Mouse (Mus musculus) T-helper 2 cell (primary cell): Measurements from ENCODE around the gene Kirrel3.

Experiments used
- in situ Hi-C: fragments of 300-600 bp; cut with MboI, MseI; formaldehyde crosslinking; loops from one replicate; pipeline ENCODE4 v1.15.1; 2025; ENCODE audit warnings: high pct_unique_total_duplicates

Gene Kirrel3

GRCm38 (mm10) chr9:34980516-34981265 is 495.0 kb downstream of the Kirrel3 start:
- in situ Hi-C loops, result loop anchor here (10.0 kb wide), 1 partner anchor 554 kb away; no protein-coding TSS in a partner anchor

- in situ Hi-C loops, result loop anchor here (10.0 kb wide), 1 partner anchor 551 kb away; no protein-coding TSS in a partner anchor
Measured at GRCm38 (mm10) chr9:34983513-34984462, 498.1 kb downstream of the Kirrel3 start.

GRCm38 (mm10) chr9:34986156-34986555 is 500.5 kb downstream of the Kirrel3 start:
- in situ Hi-C loops, result loop anchor here (10.0 kb wide), 1 partner anchor 549 kb away; no protein-coding TSS in a partner anchor

GRCm38 (mm10) chr9:34987422-34988148 is 501.9 kb downstream of the Kirrel3 start:
- in situ Hi-C loops, result loop anchor here (10.0 kb wide), 1 partner anchor 547 kb away; no protein-coding TSS in a partner anchor

GRCm38 (mm10) chr9:34988683-34989082 is 503.0 kb downstream of the Kirrel3 start:
- in situ Hi-C loops, result loop anchor here (10.0 kb wide), 1 partner anchor 546 kb away; no protein-coding TSS in a partner anchor

GRCm38 (mm10) chr9:34992201-34992600 is 506.5 kb downstream of the Kirrel3 start:
- in situ Hi-C loops, result no loop called here

GRCm38 (mm10) chr9:34993467-34994211 is 507.9 kb downstream of the Kirrel3 start:
- in situ Hi-C loops, result no loop called here

- in situ Hi-C loops, result no loop called here
Measured at GRCm38 (mm10) chr9:34995078-34995477, 509.4 kb downstream of the Kirrel3 start.

- in situ Hi-C loops, result no loop called here
Measured at GRCm38 (mm10) chr9:34995660-34996378, 510.1 kb downstream of the Kirrel3 start.

GRCm38 (mm10) chr9:34997880-34998865 is 512.5 kb downstream of the Kirrel3 start:
- in situ Hi-C loops, result no loop called here

- in situ Hi-C loops, result no loop called here
Measured at GRCm38 (mm10) chr9:35004113-35004512, 518.4 kb downstream of the Kirrel3 start.

- in situ Hi-C loops, result no loop called here
Measured at GRCm38 (mm10) chr9:35007697-35008341, 522.1 kb downstream of the Kirrel3 start.

GRCm38 (mm10) chr9:35016762-35017161 is 531.1 kb downstream of the Kirrel3 start:
- in situ Hi-C loops, result no loop called here

- in situ Hi-C loops, result no loop called here
Measured at GRCm38 (mm10) chr9:35017563-35017962, 531.9 kb downstream of the Kirrel3 start.

- in situ Hi-C loops, result no loop called here
Measured at GRCm38 (mm10) chr9:35018056-35018455, 532.4 kb downstream of the Kirrel3 start.

- in situ Hi-C loops, result no loop called here
Measured at GRCm38 (mm10) chr9:35019372-35019771, 533.7 kb downstream of the Kirrel3 start.

- in situ Hi-C loops, result no loop called here
Measured at GRCm38 (mm10) chr9:35020015-35020653, 534.4 kb downstream of the Kirrel3 start.

- in situ Hi-C loops, result no loop called here
Measured at GRCm38 (mm10) chr9:35021744-35022143, 536.0 kb downstream of the Kirrel3 start.
